Comparison of ENCODE assay signal across 8 mouse cellular contexts in genomic region chr11:97546804-97547411, GRCm38 (mm10). TPM values are rescaled to one million over a fixed set of nuclear protein-coding genes. Genes with fewer than 3 reads are reported as not detected.
DNase-seq lines count a peak whose midpoint lies in the region; ATAC-seq and TF ChIP-seq lines count a peak whose summit lies in the region.

No protein-coding gene starts in this region.

- H3K4me3 ChIP-seq in megakaryocyte, embryonic 14.5 days (replicated peaks) = peak overlapping the region; percentile 82
- H3K4me3 ChIP-seq in cortical plate, adult 2 months (ENCODE audit: insufficient read depth, low read length) = peak overlapping the region; percentile 39
- peak overlapping the region; percentile 67 for H3K4me3 ChIP-seq in heart, embryonic 16.5 days (ENCODE audit: low read length)
- peak overlapping the region; percentile 50 for H3K4me3 ChIP-seq in midbrain, embryonic 16.5 days (ENCODE audit: low read depth, low read length)

- peak; percentile 70 to 79 for DNase-seq in kidney, postnatal 4 days
- no peak for DNase-seq in urinary bladder, postnatal 36 days (ENCODE audit: low spot score in 2 of 2)
- no peak for DNase-seq in frontal cortex, postnatal 25 days (ENCODE audit: low spot score in 2 of 2)

- H3K36me3 ChIP-seq in megakaryocyte, embryonic 14.5 days (replicated peaks; ENCODE audit: low read length) = no peaks in the 10 kb centered on the region
- H3K36me3 ChIP-seq in heart, embryonic 16.5 days (ENCODE audit: control insufficient read depth, insufficient read depth) = no peaks in the 10 kb centered on the region
- H3K36me3 ChIP-seq in midbrain, embryonic 16.5 days (ENCODE audit: control insufficient read depth, insufficient read depth, low read length) = no peaks in the 10 kb centered on the region

- no peaks in the 10 kb centered on the region for H3K9me3 ChIP-seq in megakaryocyte, embryonic 14.5 days
- H3K9me3 ChIP-seq in heart, embryonic 16.5 days (replicated peaks; ENCODE audit: control insufficient read depth, low read length) = no peaks in the 10 kb centered on the region
- no peaks in the 10 kb centered on the region for H3K9me3 ChIP-seq in midbrain, embryonic 16.5 days (replicated peaks; ENCODE audit: control insufficient read depth, low read length, poor library complexity, severe bottlenecking)

- H3K27me3 ChIP-seq in megakaryocyte, embryonic 14.5 days (replicated peaks) = peaks cover 100% of the 10 kb centered on the region
- peaks cover 97% of the 10 kb centered on the region for H3K27me3 ChIP-seq in heart, embryonic 16.5 days (ENCODE audit: control insufficient read depth, insufficient read depth, low read length)
- H3K27me3 ChIP-seq in midbrain, embryonic 16.5 days (ENCODE audit: control insufficient read depth, insufficient read depth, low read depth, low read length) = no peaks in the 10 kb centered on the region; the same call in 1 of the 2 replicates

- H3K4me2 ChIP-seq in heart, embryonic 16.5 days (ENCODE audit: low read depth, low read length) = peak overlapping the region; percentile 99
- H3K4me2 ChIP-seq in midbrain, embryonic 16.5 days (ENCODE audit: low read length) = peak overlapping the region; percentile 81

- H3K27ac ChIP-seq in cortical plate, adult 2 months (ENCODE audit: insufficient read depth, low read length) = peak overlapping the region; percentile 91
- H3K27ac ChIP-seq in heart, embryonic 16.5 days (ENCODE audit: low read length) = no peak overlapping the region
- H3K27ac ChIP-seq in midbrain, embryonic 16.5 days (ENCODE audit: low read length) = no peak overlapping the region

- WGBS in heart, embryonic 16.5 days = 1% methylated on average over 57 of the region's 73 CpGs
- under 1% methylated on average over 48 of the region's 73 CpGs for WGBS in midbrain, embryonic 16.5 days

- TF ChIP-seq CTCF in cortical plate, adult 2 months (IDR thresholded peaks at IDR 0.05; ENCODE audit: extremely low read depth, insufficient read depth, low read length) = no peak

- peaks cover 16% of the 10 kb centered on the region for H3K4me1 ChIP-seq in megakaryocyte, embryonic 14.5 days
- peaks cover 18% of the 10 kb centered on the region for H3K4me1 ChIP-seq in cortical plate, adult 2 months (ENCODE audit: control insufficient read depth, insufficient read depth, low read length)
- peaks cover 7% of the 10 kb centered on the region for H3K4me1 ChIP-seq in heart, embryonic 16.5 days (ENCODE audit: control insufficient read depth, insufficient read depth, low read length)
- H3K4me1 ChIP-seq in midbrain, embryonic 16.5 days (ENCODE audit: control insufficient read depth, insufficient read depth, low read length) = peaks cover 32% of the 10 kb centered on the region

- no peak for TF ChIP-seq POLR2A in cortical plate, adult 2 months (IDR thresholded peaks at IDR 0.05; ENCODE audit: extremely low read depth, insufficient read depth, low read length)

- peak overlapping the region; percentile 67 for H3K9ac ChIP-seq in heart, embryonic 16.5 days (ENCODE audit: low read length)
- peak overlapping the region; percentile 69 for H3K9ac ChIP-seq in midbrain, embryonic 16.5 days (ENCODE audit: low read depth, low read length)

- no peak for ATAC-seq in megakaryocyte, adult 5-6 weeks (ENCODE audit: poor library complexity, severe bottlenecking)
- peak; percentile 61 for ATAC-seq in heart, embryonic 16.5 days (replicated peaks; ENCODE audit: extremely low read depth, insufficient read depth, low FRiP score)
- peak; percentile 7; the same call in 1 of the 2 replicates for ATAC-seq in midbrain, embryonic 16.5 days

RNA-seq across cellular contexts. Expression of gene Srcin1, which starts 29.1 kb away (rescaled TPM):
- 0.03 TPM in 1 of 2 replicates, not detected in the other for polyA plus RNA-seq in megakaryocyte, embryonic 14.5 days (2012; ENCODE audit: insufficient read depth, low replicate concordance)
- not detected in 2 replicates for total RNA-seq in megakaryocyte, adult 5-6 weeks (2015)
- not detected in 2 replicates for total RNA-seq in megakaryocyte, adult 5-6 weeks (2017)
- 141 and 146 TPM in 2 replicates for polyA plus RNA-seq in cortical plate, adult 2 months (2012; rRNA removed)
- polyA plus RNA-seq in heart, embryonic 16.5 days (2015; fragmentation: Nextera tagmentation; extraction: Ambion mirVana) = 0.04 and 0.08 TPM in 2 replicates
- 9.2 and 10.4 TPM in 2 replicates for polyA plus RNA-seq in midbrain, embryonic 16.5 days (2015; fragmentation: Nextera tagmentation; extraction: Ambion mirVana)

RNA-seq across cellular contexts. Expression of gene 4933428G20Rik, which starts 46.8 kb away (rescaled TPM):
- not detected in 2 replicates for polyA plus RNA-seq in megakaryocyte, embryonic 14.5 days (2012; ENCODE audit: insufficient read depth, low replicate concordance)
- not detected in 2 replicates for total RNA-seq in megakaryocyte, adult 5-6 weeks (2015)
- total RNA-seq in megakaryocyte, adult 5-6 weeks (2017) = not detected in 2 replicates
- 0.06 TPM in 1 of 2 replicates, not detected in the other for polyA plus RNA-seq in cortical plate, adult 2 months (2012; rRNA removed)
- 0.92 and 1.2 TPM in 2 replicates for polyA plus RNA-seq in heart, embryonic 16.5 days (2015; fragmentation: Nextera tagmentation; extraction: Ambion mirVana)
- polyA plus RNA-seq in midbrain, embryonic 16.5 days (2015; fragmentation: Nextera tagmentation; extraction: Ambion mirVana) = 1.2 and 1.3 TPM in 2 replicates

Comparison
In these comparisons a context has a peak if more than half of its experiments do, and no peak if none do; other contexts are left out.
1. DNase-seq: peak in kidney, postnatal 4 days (2 of 2); none in urinary bladder, postnatal 36 days (0 of 2) and frontal cortex, postnatal 25 days (0 of 2).
2. RNA of gene Srcin1, which starts 29.1 kb away (polyA plus RNA-seq): 141 to 146 TPM in cortical plate, adult 2 months; 9.2 to 10.4 TPM in midbrain, embryonic 16.5 days, 0.04 to 0.08 TPM in heart, embryonic 16.5 days and 0.03 TPM in megakaryocyte, embryonic 14.5 days; every median in the first group is over 10 times any median in the second.
3. Peak in every context shown above with its lines, with median percentiles within 50 percentile points of each other: H3K4me3 ChIP-seq.